Mouse (Mus musculus): ENCODE results near the gene Tuft1.

Tuft1 gene

GRCm38 (mm10) chr3:94597224-94597779 lies 61.4 kb downstream of the Tuft1 start:
- CTCF ChIA-PET, result no interaction called here

- CTCF ChIA-PET, result no interaction called here
These were observed 62.8 kb downstream of the Tuft1 start for GRCm38 (mm10) chr3:94595871-94596287.

- CTCF ChIA-PET, result no interaction called here
These were observed 67.6 kb downstream of the Tuft1 start for GRCm38 (mm10) chr3:94591066-94591465.

GRCm38 (mm10) chr3:94587962-94588361 lies 70.7 kb downstream of the Tuft1 start:
- CTCF ChIA-PET, result no interaction called here

GRCm38 (mm10) chr3:94582944-94583343 lies 75.7 kb downstream of the Tuft1 start:
- CTCF ChIA-PET, result interaction anchor here (0.6 kb wide), 1 partner anchor 206 kb away, joined by 3 read pairs; no protein-coding TSS in a partner anchor

- CTCF ChIA-PET, result no interaction called here
These were observed 76.2 kb downstream of the Tuft1 start, which contains the start of gene Snx27 for GRCm38 (mm10) chr3:94582456-94582891. Gene Snx27, minus strand, starts transcription at chr3:94582716.

GRCm38 (mm10) chr3:94581793-94582455 lies 76.7 kb downstream of the Tuft1 start:
- CTCF ChIA-PET, result no interaction called here

GRCm38 (mm10) chr3:94581138-94581780 lies 77.4 kb downstream of the Tuft1 start:
- CTCF ChIA-PET, result interaction anchor here (0.6 kb wide), 1 partner anchor 438 kb away, joined by 4 read pairs; no protein-coding TSS in a partner anchor

- CTCF ChIA-PET, result no interaction called here
These were observed 84.2 kb downstream of the Tuft1 start for GRCm38 (mm10) chr3:94574506-94574905.

GRCm38 (mm10) chr3:94567242-94567641 lies 91.4 kb downstream of the Tuft1 start:
- CTCF ChIA-PET, result no interaction called here

GRCm38 (mm10) chr3:94565557-94565956 lies 93.1 kb downstream of the Tuft1 start:
- CTCF ChIA-PET, result no interaction called here

- CTCF ChIA-PET, result no interaction called here
These were observed 93.5 kb downstream of the Tuft1 start for GRCm38 (mm10) chr3:94565127-94565526.

GRCm38 (mm10) chr3:94564356-94565010 lies 94.2 kb downstream of the Tuft1 start:
- CTCF ChIA-PET, result no interaction called here

- CTCF ChIA-PET, result no interaction called here
These were observed 95.5 kb downstream of the Tuft1 start for GRCm38 (mm10) chr3:94563163-94563562.
